Mouse (Mus musculus) megakaryocyte, embryonic 14.5 days (primary cell): ENCODE results near the gene Gm2a.

ENCODE experiments used
- FLI1 ChIP-seq: IDR thresholded peaks from 2 replicates; pipeline ENCODE4 v1.6.1; 2012; ENCODE audit warnings: low read length, inconsistent platforms, mixed read lengths
- GATA1 ChIP-seq: IDR thresholded peaks from 3 replicates; pipeline ENCODE4 v1.6.1; 2012; ENCODE audit warnings: mixed read lengths, low read length, inconsistent platforms, borderline replicate concordance

GRCm38 (mm10) chr11:55103229-55103628 lies 5.3 kb downstream of the Gm2a start:
- TF ChIP-seq GATA1 (no peak), FLI1 (no peak)
